26 mouse cellular contexts compared by ENCODE assay signal in the genomic region with DNA sequence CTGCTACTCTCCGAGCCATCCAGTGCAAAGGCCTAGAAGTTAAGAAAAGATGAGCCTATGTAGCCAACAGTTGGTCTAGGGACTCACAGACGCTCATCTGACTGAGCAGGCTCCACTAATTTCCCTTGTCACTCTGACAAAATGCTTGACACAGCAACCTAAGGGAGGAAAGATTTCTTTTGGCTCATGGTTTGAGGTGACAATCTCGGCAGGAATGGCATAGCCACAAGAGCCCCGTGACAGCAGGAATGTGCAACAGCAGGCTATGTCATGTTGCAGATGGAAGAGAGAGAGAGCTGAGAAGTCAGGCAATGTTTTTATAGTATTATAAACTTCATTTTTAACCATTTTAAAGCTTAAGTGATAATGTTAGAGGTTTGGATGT.
"Had no signal": no experiment of that assay in that cellular context is flagged by ENCODE, and none has a peak within 500 bp of the region (broad histone marks: within the 10 kb centered on the region; RNA-seq: fewer than 3 reads in every experiment).

No protein-coding gene starts in this region.

- ATAC-seq: forebrain, embryonic 13.5 days; forebrain, embryonic 14.5 days; forebrain, embryonic 15.5 days; forebrain, embryonic 16.5 days had no signal

- H3K36me3 ChIP-seq: embryonic facial prominence, embryonic 10.5 days; embryonic facial prominence, embryonic 12.5 days; embryonic facial prominence, embryonic 13.5 days; embryonic facial prominence, embryonic 15.5 days; forebrain, embryonic 12.5 days; forebrain, embryonic 15.5 days had no signal

- H3K9ac ChIP-seq: embryonic facial prominence, embryonic 12.5 days; embryonic facial prominence, embryonic 13.5 days; embryonic facial prominence, embryonic 15.5 days; forebrain, embryonic 12.5 days; forebrain, embryonic 13.5 days; forebrain, embryonic 15.5 days had no signal

- H3K4me1 ChIP-seq: embryonic facial prominence, embryonic 12.5 days; forebrain, embryonic 12.5 days; forebrain, embryonic 13.5 days; forebrain, embryonic 15.5 days had no signal

- DNase-seq: cerebellum, adult 2 months; cerebellum, adult 8-10 months; cerebellum, adult 9-10 months; cerebellum, adult 9-11 months; cerebellum, postnatal 10 days; cerebellum, postnatal 14 days; cerebellum, postnatal 25 days; cerebellum, postnatal 36 days; embryo, embryonic 11 days; gastrocnemius, adult 2 months; gastrocnemius, postnatal 10 days; gastrocnemius, postnatal 14 days; gastrocnemius, postnatal 25 days; gastrocnemius, postnatal 36 days; heart, adult 18-20 months; heart, adult 2 months had no signal

- H3K27ac ChIP-seq: embryonic facial prominence, embryonic 10.5 days; embryonic facial prominence, embryonic 12.5 days; embryonic facial prominence, embryonic 13.5 days; embryonic facial prominence, embryonic 15.5 days; forebrain, embryonic 12.5 days; forebrain, embryonic 13.5 days; forebrain, embryonic 15.5 days; gastrocnemius, adult 2 months; heart, adult 2 months had no signal

- H3K27me3 ChIP-seq: embryonic facial prominence, embryonic 12.5 days; embryonic facial prominence, embryonic 13.5 days; embryonic facial prominence, embryonic 15.5 days; forebrain, embryonic 12.5 days; forebrain, embryonic 13.5 days; forebrain, embryonic 15.5 days had no signal

- H3K4me2 ChIP-seq: embryonic facial prominence, embryonic 12.5 days; embryonic facial prominence, embryonic 13.5 days; embryonic facial prominence, embryonic 15.5 days; forebrain, embryonic 12.5 days; forebrain, embryonic 13.5 days; forebrain, embryonic 15.5 days had no signal

- H3K4me3 ChIP-seq: embryonic facial prominence, embryonic 10.5 days; embryonic facial prominence, embryonic 12.5 days; embryonic facial prominence, embryonic 13.5 days; embryonic facial prominence, embryonic 15.5 days; erythroblast, embryonic 14.5 days; forebrain, embryonic 12.5 days; forebrain, embryonic 13.5 days; forebrain, embryonic 15.5 days; gastrocnemius, adult 2 months; heart, adult 2 months had no signal

- H3K9me3 ChIP-seq: embryonic facial prominence, embryonic 10.5 days; embryonic facial prominence, embryonic 12.5 days; embryonic facial prominence, embryonic 13.5 days; embryonic facial prominence, embryonic 15.5 days; forebrain, embryonic 12.5 days; forebrain, embryonic 13.5 days; forebrain, embryonic 15.5 days had no signal
